Mouse (Mus musculus) liver (tissue): Measurements from ENCODE around the gene Pofut1.

Experiments used
- DNase-seq: peaks from one replicate; pipeline ENCODE4 v3.0.0-alpha.2; 2020; ENCODE audit warnings: mixed read lengths

Pofut1 gene

GRCm38 (mm10) chr2:153241250-153242014 lies at the start of gene Pofut1, which contains the start of gene Plagl2:
Gene Pofut1 (plus strand): TSS chr2:153241533.
Gene Plagl2 (minus strand): TSS chr2:153241426.
- peak; percentile 95 for DNase-seq

- DNase-seq = peak; percentile 17
Measured at GRCm38 (mm10) chr2:153194255-153194654, 47.1 kb upstream of the Pofut1 start.

GRCm38 (mm10) chr2:153198485-153198884 lies 42.8 kb upstream of the Pofut1 start:
- DNase-seq = no peak

- DNase-seq = no peak
Measured at GRCm38 (mm10) chr2:153199114-153199513, 42.2 kb upstream of the Pofut1 start.

- no peak for DNase-seq
Measured at GRCm38 (mm10) chr2:153202766-153203165, 38.6 kb upstream of the Pofut1 start.

GRCm38 (mm10) chr2:153208149-153208548 lies 33.2 kb upstream of the Pofut1 start:
- DNase-seq = no peak

- DNase-seq = no peak
Measured at GRCm38 (mm10) chr2:153209286-153209685, 32.0 kb upstream of the Pofut1 start.

- DNase-seq = no peak
Measured at GRCm38 (mm10) chr2:153211451-153211850, 29.9 kb upstream of the Pofut1 start.

- DNase-seq = no peak
Measured at GRCm38 (mm10) chr2:153213351-153213750, 28.0 kb upstream of the Pofut1 start.

GRCm38 (mm10) chr2:153214771-153215259 lies 26.5 kb upstream of the Pofut1 start:
- no peak for DNase-seq

- DNase-seq = no peak
Measured at GRCm38 (mm10) chr2:153215421-153215820, 25.9 kb upstream of the Pofut1 start.

- no peak for DNase-seq
Measured at GRCm38 (mm10) chr2:153217826-153218340, 23.4 kb upstream of the Pofut1 start.

GRCm38 (mm10) chr2:153218516-153218915 lies 22.8 kb upstream of the Pofut1 start:
- no peak for DNase-seq

GRCm38 (mm10) chr2:153221620-153222019 lies 19.7 kb upstream of the Pofut1 start:
- DNase-seq = peak; percentile 82

GRCm38 (mm10) chr2:153222130-153222529 lies 19.2 kb upstream of the Pofut1 start:
- peak; percentile 56 for DNase-seq

- no peak for DNase-seq
Measured at GRCm38 (mm10) chr2:153222566-153222965, 18.8 kb upstream of the Pofut1 start.

GRCm38 (mm10) chr2:153224946-153225594 lies 16.3 kb upstream of the Pofut1 start, which contains the start of gene Tspyl3:
Gene Tspyl3 (minus strand): TSS chr2:153225441.
- DNase-seq = peak; percentile 42

GRCm38 (mm10) chr2:153225595-153225953 lies 15.8 kb upstream of the Pofut1 start:
- no peak for DNase-seq

- peak; percentile 81 for DNase-seq
Measured at GRCm38 (mm10) chr2:153227959-153228358, 13.4 kb upstream of the Pofut1 start.

- DNase-seq = no peak
Measured at GRCm38 (mm10) chr2:153228523-153228922, 12.8 kb upstream of the Pofut1 start.

- DNase-seq = no peak
Measured at GRCm38 (mm10) chr2:153237193-153237592, 4.1 kb upstream of the Pofut1 start.

- DNase-seq = no peak
Measured at GRCm38 (mm10) chr2:153237891-153238290, 3.4 kb upstream of the Pofut1 start.

- DNase-seq = no peak
Measured at GRCm38 (mm10) chr2:153238406-153238805, 2.9 kb upstream of the Pofut1 start.
